Mouse (Mus musculus) ovary, postnatal 14 days (tissue): ENCODE data around the gene S100pbp.
A peak's percentile ranks its signal among the peaks of the same experiment; 100 is the strongest.
"Not testable (repeated sequence)": the region's sequence is repeated elsewhere in the genome, so short reads cannot be mapped to it uniquely, and the experiment has no call there.

Experiments used
- DNase-seq: peaks from one replicate; pipeline ENCODE4 v3.0.0; 2022; ENCODE audit warnings: low spot score

The S100pbp gene

GRCm38 (mm10) chr4:129220376-129221089 lies 31.0 kb upstream of the S100pbp start:
- no peak for DNase-seq

GRCm38 (mm10) chr4:129219198-129219597 lies 29.7 kb upstream of the S100pbp start:
- no peak for DNase-seq

- DNase-seq = no peak
Observed at GRCm38 (mm10) chr4:129218569-129219175, 29.1 kb upstream of the S100pbp start.

- not testable (repeated sequence) for DNase-seq
Observed at GRCm38 (mm10) chr4:129212486-129212885, 23.0 kb upstream of the S100pbp start.

GRCm38 (mm10) chr4:129211461-129211860 lies 21.9 kb upstream of the S100pbp start:
- DNase-seq = no peak

- no peak for DNase-seq
Observed at GRCm38 (mm10) chr4:129209504-129209903, 20.0 kb upstream of the S100pbp start.

GRCm38 (mm10) chr4:129206792-129207191 lies 17.3 kb upstream of the S100pbp start:
- no peak for DNase-seq

GRCm38 (mm10) chr4:129204655-129205054 lies 15.1 kb upstream of the S100pbp start:
- no peak for DNase-seq

GRCm38 (mm10) chr4:129197514-129197913 lies 8.0 kb upstream of the S100pbp start:
- no peak for DNase-seq

- no peak for DNase-seq
Observed at GRCm38 (mm10) chr4:129194280-129194679, 4.8 kb upstream of the S100pbp start.

- DNase-seq = no peak
Observed at GRCm38 (mm10) chr4:129191691-129192090, 2.2 kb upstream of the S100pbp start.

- DNase-seq = no peak
Observed at GRCm38 (mm10) chr4:129190538-129190937, 1.0 kb upstream of the S100pbp start.

- peak; percentile 52 for DNase-seq
Observed at GRCm38 (mm10) chr4:129188803-129189541, 555 bp downstream of the S100pbp start.

GRCm38 (mm10) chr4:129188041-129188659 lies 1.4 kb downstream of the S100pbp start:
- no peak for DNase-seq

GRCm38 (mm10) chr4:129179560-129179959 lies 10.0 kb downstream of the S100pbp start:
- no peak for DNase-seq

- no peak for DNase-seq
Observed at GRCm38 (mm10) chr4:129172529-129172928, 17.0 kb downstream of the S100pbp start.

GRCm38 (mm10) chr4:129161581-129162255 lies 27.8 kb downstream of the S100pbp start:
- no peak for DNase-seq

- DNase-seq = no peak
Observed at GRCm38 (mm10) chr4:129161076-129161475, 28.5 kb downstream of the S100pbp start.

- no peak for DNase-seq
Observed at GRCm38 (mm10) chr4:129158549-129158948, 31.0 kb downstream of the S100pbp start.

GRCm38 (mm10) chr4:129157541-129157940 lies 32.0 kb downstream of the S100pbp start:
- no peak for DNase-seq

- DNase-seq = no peak
Observed at GRCm38 (mm10) chr4:129151276-129151811, 38.2 kb downstream of the S100pbp start.

GRCm38 (mm10) chr4:129149321-129149720 lies 40.2 kb downstream of the S100pbp start:
- DNase-seq = no peak
